Mouse (Mus musculus) heart, postnatal 0 days (tissue): ENCODE measurements at regions not wholly inside any gene's neighbourhood (a gene's known extent, or its start where the extent isn't known, plus 50 kb on each side); places are given as distances from the start of the nearest gene placed in this dataset.

Experiments used
- ATAC-seq: fragments of 200-750 bp; cut with Nextera tagmentation; 2 replicates; pipeline ENCODE4 v1.8.0; 2017; ENCODE audit warnings: low read depth, moderate number of reproducible peaks, moderate library complexity; ENCODE audit not compliant: insufficient read depth
- DNase-seq: peaks from one replicate; pipeline ENCODE4 v3.0.0-alpha.2; 2016; ENCODE audit warnings: low spot score
- H3K27ac ChIP-seq: fragments of 300-500 bp; sonication (generic); 2 replicates; pipeline ENCODE4 v1.5.1; 2014; ENCODE audit warnings: low read depth, mild to moderate bottlenecking
- H3K27me3 ChIP-seq: fragments of 300-500 bp; sonication (generic); 2 replicates; pipeline ENCODE4 v1.6.1; 2014; ENCODE audit warnings: low read length, mixed read lengths; ENCODE audit not compliant: control insufficient read depth, insufficient read depth
- H3K36me3 ChIP-seq: fragments of 300-500 bp; sonication (generic); replicated peaks from 2 replicates; pipeline ENCODE4 v1.6.1; 2014; ENCODE audit warnings: low read length, mixed read lengths; ENCODE audit not compliant: control insufficient read depth, insufficient read depth
- H3K4me1 ChIP-seq: fragments of 300-500 bp; sonication (generic); 2 replicates; pipeline ENCODE4 v1.6.1; 2014; ENCODE audit warnings: antibody characterized with exemption; ENCODE audit not compliant: control insufficient read depth, insufficient read depth
- H3K4me2 ChIP-seq: fragments of 300-500 bp; sonication (generic); 2 replicates; pipeline ENCODE4 v1.6.1; 2014; ENCODE audit warnings: low read depth, mild to moderate bottlenecking, low read length, moderate library complexity
- H3K4me3 ChIP-seq: fragments of 300-500 bp; sonication (generic); 2 replicates; pipeline ENCODE4 v1.5.1; 2014; ENCODE audit warnings: low read depth, low read length
- H3K9ac ChIP-seq: fragments of 300-500 bp; sonication (generic); replicated peaks from 2 replicates; pipeline ENCODE4 v1.6.1; 2014; ENCODE audit warnings: low read depth, low read length, mixed read lengths
- H3K9me3 ChIP-seq: fragments of 300-500 bp; sonication (generic); replicated peaks from 2 replicates; pipeline ENCODE4 v1.6.1; 2016; ENCODE audit warnings: low read length; ENCODE audit not compliant: control insufficient read depth
- CTCF ChIP-seq: IDR thresholded peaks from 2 replicates; pipeline ENCODE4 v1.5.1; 2016; ENCODE audit warnings: antibody characterized with exemption, control low read depth, low read depth
- EP300 ChIP-seq: IDR thresholded peaks from 2 replicates; pipeline ENCODE4 v1.6.1; 2016; ENCODE audit warnings: antibody characterized with exemption, low read depth
- WGBS: fragments of 180-500 bp; shearing (Covaris S2); extraction: QIAGEN DNeasy Blood & Tissue Kit; methylation state at CpG from one replicate; pipeline ENCODE4 v1.1.7; 2014; 5-methylcytosine and 5-hydroxymethylcytosine counted together

DNA sequence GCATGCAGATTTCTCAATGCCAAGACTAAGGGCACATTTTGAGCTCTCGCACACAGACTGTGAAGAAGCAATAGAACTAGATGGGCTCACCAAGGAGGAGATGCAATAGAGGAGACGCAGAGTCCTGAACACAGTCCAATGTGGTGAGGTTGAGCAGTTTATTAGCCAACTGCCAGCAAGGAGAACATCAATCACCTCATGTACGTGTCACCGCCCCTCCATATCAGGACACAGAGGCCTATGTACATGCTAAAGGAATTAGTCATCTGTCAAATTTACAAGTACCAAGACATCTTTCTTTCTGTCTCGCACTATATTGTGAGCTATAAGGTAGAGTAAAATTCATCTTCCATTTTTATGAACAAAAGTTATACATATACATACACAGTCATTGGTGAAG is 1228.9 kb downstream of the Gsdmc2 start:
- no peaks in the 10 kb centered on the region for H3K27me3 ChIP-seq
- no peak for ATAC-seq

DNA sequence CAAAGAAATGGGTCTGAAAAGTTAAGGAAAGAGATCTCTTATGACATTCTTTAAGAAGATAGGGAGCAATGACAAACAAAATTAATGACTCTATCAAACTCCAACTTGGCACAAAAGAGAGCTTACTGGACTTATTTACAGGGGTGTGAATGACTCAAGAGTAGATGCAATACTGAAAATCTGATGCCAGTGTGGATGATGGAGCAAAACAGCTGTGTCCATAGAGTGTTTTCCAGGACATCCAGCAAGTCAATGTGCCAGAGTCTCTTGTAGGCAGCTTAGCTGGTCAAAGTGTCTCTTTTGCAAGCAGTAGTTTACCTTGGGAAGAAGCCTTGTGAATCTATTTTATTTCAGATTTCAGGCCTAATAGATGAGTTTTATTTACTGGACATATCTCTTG is 1248.2 kb downstream of the Gsdmc2 start:
- ATAC-seq (no peak), DNase-seq (no peak)
- no peak for TF ChIP-seq CTCF
- no peak for TF ChIP-seq EP300
- Histone ChIP-seq H3K4me2 (no peak overlapping the region), H3K36me3 (no peaks in the 10 kb centered on the region), H3K9me3 (no peaks in the 10 kb centered on the region), H3K4me1 (no peaks in the 10 kb centered on the region), H3K4me3 (no peak overlapping the region), H3K27me3 (no peaks in the 10 kb centered on the region), H3K9ac (no peak overlapping the region), H3K27ac (no peak overlapping the region)

More for the DNA sequence above, 1228.9 kb downstream of the Gsdmc2 start:
- Histone ChIP-seq H3K9me3 (no peaks in the 10 kb centered on the region), H3K4me3 (no peak overlapping the region), H3K36me3 (no peaks in the 10 kb centered on the region), H3K4me2 (no peak overlapping the region), H3K4me1 (no peaks in the 10 kb centered on the region), H3K27ac (no peak overlapping the region), H3K9ac (no peak overlapping the region)
- TF ChIP-seq EP300 (no peak), CTCF (no peak)
- DNase-seq, result no peak
- WGBS, result 79% methylated on average over 5 of the region's 5 CpGs

DNA sequence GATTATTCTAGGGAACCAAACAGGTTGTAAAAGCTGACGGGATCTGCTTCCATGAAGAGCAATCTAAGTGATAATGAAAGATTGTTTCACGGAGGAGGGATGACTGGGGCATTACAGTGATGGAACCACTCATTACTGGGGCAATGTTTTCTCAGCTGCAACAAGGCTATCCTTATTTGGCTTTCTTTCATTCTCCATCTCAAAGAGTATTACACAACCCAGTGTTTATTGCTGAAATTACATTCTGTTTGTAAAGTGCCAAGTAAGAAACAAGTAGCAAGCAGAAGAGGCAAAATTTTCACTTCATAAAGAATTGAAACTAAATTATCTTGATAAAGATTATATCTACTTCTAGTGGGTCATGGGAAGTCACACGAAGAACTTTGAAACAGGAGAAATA is 1256.4 kb downstream of the Gsdmc2 start:
- H3K36me3 ChIP-seq, result no peaks in the 10 kb centered on the region
- no peak overlapping the region for H3K9ac ChIP-seq
- ATAC-seq (no peak), DNase-seq (no peak)
- H3K4me3 ChIP-seq, result no peak overlapping the region
- no peaks in the 10 kb centered on the region for H3K4me1 ChIP-seq
- no peaks in the 10 kb centered on the region for H3K27me3 ChIP-seq
- TF ChIP-seq EP300, result no peak
- WGBS, result 72% methylated on average over 3 of the region's 3 CpGs
- H3K4me2 ChIP-seq, result no peak overlapping the region
- H3K9me3 ChIP-seq, result no peaks in the 10 kb centered on the region
- no peak overlapping the region for H3K27ac ChIP-seq

DNA sequence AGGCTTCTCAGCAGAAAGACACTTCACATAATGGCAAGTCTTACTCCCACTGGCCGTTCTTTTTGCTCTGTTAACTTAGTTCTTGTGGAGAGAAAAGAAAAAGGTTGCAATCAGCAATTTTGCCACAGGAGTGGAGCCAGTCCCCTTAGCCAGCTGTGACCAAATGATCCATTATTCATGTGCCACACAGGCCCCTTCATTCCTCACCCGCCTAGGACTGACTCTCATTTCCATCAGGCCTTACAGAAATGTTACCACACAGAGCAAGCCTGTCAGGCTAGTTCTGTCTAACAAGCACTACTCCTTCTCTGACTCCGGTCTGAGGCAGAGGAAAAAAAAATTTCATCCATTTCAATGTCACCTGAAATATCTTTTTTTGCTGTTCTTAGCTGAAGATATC is 1266.2 kb downstream of the Gsdmc2 start:
- Histone ChIP-seq H3K4me3 (no peak overlapping the region), H3K36me3 (no peaks in the 10 kb centered on the region), H3K9me3 (no peaks in the 10 kb centered on the region), H3K4me1 (no peaks in the 10 kb centered on the region), H3K27ac (no peak overlapping the region), H3K27me3 (no peaks in the 10 kb centered on the region), H3K9ac (no peak overlapping the region), H3K4me2 (no peak overlapping the region)
- TF ChIP-seq CTCF, result no peak
- TF ChIP-seq EP300, result no peak
- WGBS, result 82% methylated on average over 3 of the region's 3 CpGs
- no peak for ATAC-seq
- DNase-seq, result no peak

DNA sequence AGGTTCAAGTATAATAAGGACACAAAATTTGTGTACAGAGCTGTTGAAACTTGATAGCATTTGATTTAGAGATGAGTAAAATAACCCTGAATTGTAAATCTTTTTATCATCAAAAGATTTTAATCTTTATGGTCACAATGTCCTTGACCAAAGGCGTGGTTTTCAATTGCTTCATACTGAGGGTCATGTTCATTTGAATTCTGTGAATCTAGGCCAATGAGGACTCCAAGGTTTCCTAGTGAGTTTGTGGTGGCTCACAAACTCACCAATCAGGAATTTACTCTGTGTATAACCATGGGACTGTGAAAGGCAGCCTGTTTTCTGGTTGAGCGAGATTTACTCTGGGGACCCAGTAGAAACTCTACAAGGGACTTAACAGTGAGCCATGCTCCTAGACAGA is 1269.2 kb downstream of the Gsdmc2 start:
- Histone ChIP-seq H3K9ac (no peak overlapping the region), H3K27me3 (no peaks in the 10 kb centered on the region), H3K36me3 (no peaks in the 10 kb centered on the region), H3K9me3 (no peaks in the 10 kb centered on the region), H3K4me1 (no peaks in the 10 kb centered on the region), H3K27ac (no peak overlapping the region), H3K4me3 (no peak overlapping the region), H3K4me2 (no peak overlapping the region)
- ATAC-seq, result no peak
- no peak for TF ChIP-seq EP300
- no peak for TF ChIP-seq CTCF
- no peak for DNase-seq
- WGBS, result 81% methylated on average over 2 of the region's 2 CpGs

DNA sequence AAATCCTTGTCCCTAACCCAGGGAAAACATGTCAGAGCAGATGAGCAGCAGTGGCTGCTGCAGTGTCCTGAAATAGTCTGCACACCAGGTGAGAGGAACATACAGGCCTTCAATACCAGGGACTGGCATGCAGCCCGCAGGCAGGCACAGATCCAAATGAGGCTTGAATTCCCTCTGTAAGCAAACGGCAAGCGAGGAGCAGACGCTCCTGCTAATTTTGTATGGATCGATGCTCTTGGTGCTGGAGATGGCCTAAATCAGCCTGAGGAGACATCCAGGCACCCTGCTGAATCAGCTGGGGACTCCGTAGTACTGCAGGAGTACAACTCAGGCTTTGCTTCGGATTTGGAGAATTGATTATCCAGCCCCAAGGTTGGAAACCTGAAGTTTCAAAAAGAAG is 1273.2 kb downstream of the Gsdmc2 start:
- no peaks in the 10 kb centered on the region for H3K36me3 ChIP-seq
- WGBS, result 48% methylated on average over 7 of the region's 7 CpGs
- no peaks in the 10 kb centered on the region for H3K4me1 ChIP-seq
- no peak overlapping the region for H3K4me2 ChIP-seq
- no peak overlapping the region for H3K27ac ChIP-seq
- TF ChIP-seq EP300, result no peak
- TF ChIP-seq CTCF, result no peak
- no peaks in the 10 kb centered on the region for H3K9me3 ChIP-seq
- no peak for DNase-seq
- ATAC-seq, result no peak
- H3K27me3 ChIP-seq, result no peaks in the 10 kb centered on the region
- no peak overlapping the region for H3K9ac ChIP-seq
- no peak overlapping the region for H3K4me3 ChIP-seq
